12 mouse cellular contexts compared by ENCODE assay signal in the genomic region with DNA sequence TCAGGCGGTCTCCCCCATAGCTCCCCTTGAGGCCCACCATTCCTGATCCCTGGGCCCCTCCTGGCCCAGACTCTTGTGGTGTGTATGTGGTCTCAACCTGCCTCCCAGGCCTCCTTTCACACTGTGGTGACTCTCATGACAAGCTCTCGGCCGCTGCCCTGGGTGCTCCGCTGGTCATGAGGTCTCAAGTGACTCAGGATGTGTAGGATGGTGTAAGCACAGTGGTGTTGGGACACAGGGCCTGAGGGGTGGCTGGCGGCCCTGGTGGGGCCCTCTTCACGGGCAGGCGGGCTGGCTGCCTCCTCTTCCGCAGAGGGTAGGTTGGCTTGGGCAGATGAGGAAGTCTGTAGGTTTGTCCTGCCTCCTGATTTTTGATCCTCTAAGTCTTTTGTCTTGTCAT.
A peak's percentile ranks its signal among the peaks of the same experiment; 100 is the strongest.
DNase-seq lines count a peak whose midpoint lies in the region; ATAC-seq and TF ChIP-seq lines count a peak whose summit lies in the region.
"Had no signal": no experiment of that assay in that cellular context is flagged by ENCODE, and none has a peak within 500 bp of the region (broad histone marks: within the 10 kb centered on the region; RNA-seq: fewer than 3 reads in every experiment).

No protein-coding gene starts in this region.

- no peak overlapping the region for H3K27ac ChIP-seq in CH12.LX (ENCODE audit: insufficient read depth, low read depth)
- H3K27ac ChIP-seq in liver, embryonic 15.5 days (replicated peaks), result peak overlapping the region; percentile 45; the same call in 1 of the 2 replicates
- no peak overlapping the region for H3K27ac ChIP-seq in heart, embryonic 11.5 days (ENCODE audit: low read depth, low read length)
- H3K27ac ChIP-seq: heart, embryonic 13.5 days; left cerebral cortex, adult 2 months; lung, embryonic 15.5 days had no signal

- dilution Hi-C loops in CH12.LX (cut with MboI; ENCODE audit: extremely low pct_ligation_motif_present, extremely low pct_unique_long_range_greater_than_20kb, low sequenced_read_pairs), result no loop called here

- no peak for TF ChIP-seq RAD21 in CH12.LX (IDR thresholded peaks at IDR 0.05; ENCODE audit: low read depth, low read length)

- peak overlapping the region; percentile 37; the same call in 1 of the 2 replicates for H3K4me2 ChIP-seq in CH12.LX (ENCODE audit: insufficient read depth, low read depth, poor library complexity, severe bottlenecking)
- no peak overlapping the region for H3K4me2 ChIP-seq in liver, embryonic 15.5 days
- no peak overlapping the region for H3K4me2 ChIP-seq in heart, embryonic 11.5 days
- H3K4me2 ChIP-seq: heart, embryonic 13.5 days; lung, embryonic 15.5 days had no signal

- no peaks in the 10 kb centered on the region for H3K9me3 ChIP-seq in CH12.LX (replicated peaks; ENCODE audit: low read length)
- no peaks in the 10 kb centered on the region for H3K9me3 ChIP-seq in liver, embryonic 15.5 days (replicated peaks)
- H3K9me3 ChIP-seq in heart, embryonic 11.5 days (replicated peaks; ENCODE audit: control insufficient read depth, low read length), result no peaks in the 10 kb centered on the region
- H3K9me3 ChIP-seq: heart, embryonic 13.5 days; lung, embryonic 15.5 days had no signal

- no peak overlapping the region for H3K9ac ChIP-seq in CH12.LX (ENCODE audit: insufficient read depth, low read depth)
- H3K9ac ChIP-seq in liver, embryonic 15.5 days, result no peak overlapping the region
- H3K9ac ChIP-seq in heart, embryonic 11.5 days (ENCODE audit: low read depth, low read length), result no peak overlapping the region
- H3K9ac ChIP-seq: heart, embryonic 13.5 days; lung, embryonic 15.5 days had no signal

- no peaks in the 10 kb centered on the region for H3K36me3 ChIP-seq in CH12.LX (replicated peaks in 1 of 2; ENCODE audit: control insufficient read depth in 1 of 2, insufficient read depth in 1 of 2, low read length in 1 of 2)
- H3K36me3 ChIP-seq in liver, embryonic 15.5 days (replicated peaks), result no peaks in the 10 kb centered on the region
- H3K36me3 ChIP-seq in heart, embryonic 11.5 days (ENCODE audit: control insufficient read depth, insufficient read depth, low read length), result no peaks in the 10 kb centered on the region
- H3K36me3 ChIP-seq: heart, embryonic 13.5 days; lung, embryonic 15.5 days had no signal

- peaks cover 25% of the 10 kb centered on the region for H3K27me3 ChIP-seq in CH12.LX (replicated peaks)
- H3K27me3 ChIP-seq in liver, embryonic 15.5 days, result no peaks in the 10 kb centered on the region
- H3K27me3 ChIP-seq in heart, embryonic 11.5 days (ENCODE audit: control insufficient read depth, insufficient read depth, low read length), result peaks cover 1% of the 10 kb centered on the region; the same call in 1 of the 2 replicates
- H3K27me3 ChIP-seq: lung, embryonic 15.5 days had no signal

- no peak for TF ChIP-seq EP300 in CH12.LX (IDR thresholded peaks at IDR 0.05; ENCODE audit: low read length)

- no peaks in the 10 kb centered on the region for H3K79me2 ChIP-seq in CH12.LX (replicated peaks; ENCODE audit: control insufficient read depth, extremely low read depth, insufficient read depth, poor library complexity, severe bottlenecking)

- in situ Hi-C loops in CH12.LX (cut with MboI; ENCODE audit: low pct_ligation_motif_present, low pct_unique_long_range_greater_than_20kb, low sequenced_read_pairs), result loop anchor here (25.0 kb wide), 1 partner anchor 409 kb away; no protein-coding TSS in a partner anchor

- 59% methylated on average over 8 of the region's 8 CpGs for WGBS in liver, embryonic 15.5 days (ENCODE audit: insufficient replicate concordance)
- 77% methylated on average over 8 of the region's 8 CpGs for WGBS in heart, embryonic 11.5 days (ENCODE audit: insufficient replicate concordance)

- H3K4me3 ChIP-seq in CH12.LX (replicated peaks in 1 of 3; ENCODE audit: low read depth in 2 of 3, low read length in 2 of 3, poor library complexity in 1 of 3), result no peak overlapping the region
- H3K4me3 ChIP-seq in liver, embryonic 15.5 days (replicated peaks), result no peak overlapping the region
- no peak overlapping the region for H3K4me3 ChIP-seq in heart, embryonic 11.5 days (ENCODE audit: low read depth, low read length)
- H3K4me3 ChIP-seq: heart, embryonic 13.5 days; left cerebral cortex, adult 2 months; lung, embryonic 15.5 days had no signal

- DNase-seq in CH12.LX (ENCODE audit: extremely low read depth) (peak; percentile 43), NIH3T3 (ENCODE audit: low read depth) (peak; percentile 42)
- DNase-seq in heart, adult 18-20 months, result no peak
- DNase-seq: kidney, postnatal 14 days; thymus, adult 18-20 months had no signal

- ATAC-seq in liver, embryonic 15.5 days (ENCODE audit: insufficient read depth), result peak; percentile 61; the same call in 1 of the 2 replicates
- peak; percentile 93 for ATAC-seq in megakaryocyte progenitor cell, adult 5-6 weeks (replicated peaks; ENCODE audit: poor library complexity)
- no peak for ATAC-seq in heart, embryonic 11.5 days (replicated peaks; ENCODE audit: insufficient number of reproducible peaks, low FRiP score, low TSS enrichment)
- ATAC-seq in inflammation-experienced regulatory T-cells, adult 6 months, result no peak

- no peak for TF ChIP-seq POLR2A in CH12.LX (IDR thresholded peaks at IDR 0.05; ENCODE audit: low read depth, low read length)

- H3K4me1 ChIP-seq in CH12.LX (ENCODE audit: control insufficient read depth in 1 of 2, insufficient read depth in 2 of 2), result peaks cover 14 to 23% of the 10 kb centered on the region in 2 experiments
- no peaks in the 10 kb centered on the region for H3K4me1 ChIP-seq in liver, embryonic 15.5 days (replicated peaks)
- H3K4me1 ChIP-seq in heart, embryonic 11.5 days (ENCODE audit: control insufficient read depth, insufficient read depth, low read length), result no peaks in the 10 kb centered on the region
- H3K4me1 ChIP-seq: heart, embryonic 13.5 days; lung, embryonic 15.5 days had no signal

- no peak for TF ChIP-seq CTCF in CH12.LX (conservative IDR thresholded peaks at IDR 0.05 in 1 of 2, IDR thresholded peaks at IDR 0.05 in 1 of 2; ENCODE audit: low read depth in 2 of 2, low read length in 2 of 2)

TF ChIP-seq in CH12.LX, 34 proteins besides CTCF, POLR2A, EP300 and RAD21:
- TF ChIP-seq POLR2AphosphoS2 (IDR thresholded peaks at IDR 0.05; ENCODE audit: low read depth, low read length) (no peak), MAZ (IDR thresholded peaks at IDR 0.05; ENCODE audit: low read depth, low read length) (no peak), TBP (conservative IDR thresholded peaks at IDR 0.05; ENCODE audit: low read depth, low read length) (no peak), NRF1 (IDR thresholded peaks at IDR 0.05; ENCODE audit: low read depth, low read length) (no peak), MEF2A (IDR thresholded peaks at IDR 0.05; ENCODE audit: borderline replicate concordance, low read depth, low read length) (no peak), MXI1 (IDR thresholded peaks at IDR 0.05; ENCODE audit: low read depth, low read length) (no peak), NELFE (IDR thresholded peaks at IDR 0.05; ENCODE audit: low read depth, low read length) (no peak), JUN (IDR thresholded peaks at IDR 0.05; ENCODE audit: insufficient read depth, low read depth, low read length) (no peak), ZMIZ1 (IDR thresholded peaks at IDR 0.05; ENCODE audit: low read depth, low read length) (no peak), RCOR1 (conservative IDR thresholded peaks at IDR 0.05; ENCODE audit: low read depth, low read length) (no peak), UBTF (IDR thresholded peaks at IDR 0.05; ENCODE audit: low read depth, low read length) (no peak)

Comparison
In these comparisons a context has a peak if more than half of its experiments do, and no peak if none do; other contexts are left out.
1. DNase-seq: peak in CH12.LX (single experiment) and NIH3T3 (single experiment); none in heart, adult 18-20 months (0 of 2).
2. ATAC-seq: peak in liver, embryonic 15.5 days (single experiment) and megakaryocyte progenitor cell, adult 5-6 weeks (single experiment); none in heart, embryonic 11.5 days (single experiment) and inflammation-experienced regulatory T-cells, adult 6 months (single experiment).